Mouse (Mus musculus) liver, adult 2 months (tissue): ENCODE measurements at regions not wholly inside any gene's neighbourhood (a gene's known extent, or its start where the extent isn't known, plus 50 kb on each side); places are given as distances from the start of the nearest gene placed in this dataset.

Experiments
- DNase-seq: peaks from one replicate; pipeline ENCODE4 v3.0.0-alpha.2; 2011; ENCODE audit warnings: low read depth, low spot score; ENCODE audit errors: extremely low read depth
- H3K27ac ChIP-seq: fragments of 200-500 bp; replicated peaks from 2 replicates; pipeline ENCODE4 v1.5.1; 2012; ENCODE audit warnings: low read depth, mild to moderate bottlenecking, control low read depth, inconsistent platforms, low read length; ENCODE audit not compliant: insufficient read depth
- H3K27me3 ChIP-seq: fragments of 200-500 bp; 2 replicates; pipeline ENCODE4 v1.6.1; 2012; ENCODE audit warnings: mild to moderate bottlenecking, moderate library complexity, low read length, inconsistent platforms; ENCODE audit not compliant: control insufficient read depth, insufficient read depth
- H3K36me3 ChIP-seq: fragments of 200-500 bp; 2 replicates; pipeline ENCODE4 v1.6.1; 2012; ENCODE audit warnings: low read length, inconsistent platforms; ENCODE audit not compliant: control insufficient read depth, insufficient read depth
- H3K4me1 ChIP-seq: fragments of 200-500 bp; 2 replicates; pipeline ENCODE4 v1.6.1; 2011; ENCODE audit warnings: low read length; ENCODE audit not compliant: control insufficient read depth, insufficient read depth
- H3K4me3 ChIP-seq: fragments of 200-500 bp; 2 replicates; pipeline ENCODE4 v1.5.1; 2011; ENCODE audit warnings: low read depth, mild to moderate bottlenecking, control low read depth, low read length, moderate library complexity; ENCODE audit not compliant: insufficient read depth
- H3K79me2 ChIP-seq: fragments of 200-500 bp; 2 replicates; pipeline ENCODE4 v1.6.1; 2012; ENCODE audit warnings: inconsistent platforms, mild to moderate bottlenecking, low read length, moderate library complexity; ENCODE audit not compliant: control insufficient read depth, insufficient read depth
- H3K9ac ChIP-seq: fragments of 200-500 bp; 2 replicates; pipeline ENCODE4 v1.6.1; 2012; ENCODE audit warnings: low read depth, mild to moderate bottlenecking, control low read depth, inconsistent platforms, low read length
- CTCF ChIP-seq: fragments of 200-500 bp; IDR thresholded peaks from 2 replicates; pipeline ENCODE4 v1.5.1; 2011; ENCODE audit warnings: low read depth, low read length, control low read depth
- POLR2A ChIP-seq: fragments of 200-500 bp; IDR thresholded peaks from 2 replicates; pipeline ENCODE4 v1.6.1; 2011; ENCODE audit warnings: low read length, control low read depth; ENCODE audit not compliant: insufficient read depth; ENCODE audit errors: extremely low read depth
- WGBS: fragments of 180-500 bp; shearing (Covaris S2); methylation state at CpG from one replicate; pipeline ENCODE4 v1.1.7; 2018; 5-methylcytosine and 5-hydroxymethylcytosine counted together

DNA sequence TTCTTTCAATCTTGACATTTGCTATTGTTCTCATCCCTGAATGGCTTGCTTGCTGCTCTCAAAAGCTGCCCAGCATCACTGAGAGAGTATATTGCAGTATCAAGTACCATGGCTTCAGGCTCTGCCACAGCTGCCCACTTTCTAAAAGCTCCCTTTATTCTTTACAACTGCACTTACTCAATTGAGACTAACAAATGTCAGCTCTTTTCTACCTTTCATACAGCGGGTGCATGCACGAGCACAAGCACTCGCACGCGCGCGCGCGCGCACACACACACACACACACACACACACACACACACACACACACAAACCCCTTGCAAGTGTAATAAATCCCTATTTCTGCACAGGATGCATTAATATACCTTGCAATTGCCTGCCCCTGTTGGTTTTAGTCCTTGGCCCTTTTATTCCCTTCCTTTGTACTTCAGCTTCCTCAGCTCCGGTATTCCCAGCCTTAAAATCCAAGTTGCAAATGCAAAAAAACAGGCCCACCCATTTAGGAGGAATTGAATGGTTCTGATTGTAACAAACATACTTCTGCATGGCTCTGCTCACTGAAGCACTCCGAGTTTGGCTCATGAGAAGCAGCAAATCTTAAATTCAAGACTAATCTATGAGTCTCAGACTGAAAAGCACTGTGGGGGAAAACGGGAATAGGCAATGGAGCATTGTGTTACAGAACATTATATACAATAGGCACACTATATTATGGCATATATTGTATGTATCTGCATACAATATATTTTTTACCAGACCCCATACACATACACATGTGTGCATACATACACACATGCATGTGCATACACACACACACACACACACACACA, 447.7 kb upstream of the Btbd3 start:
- Histone ChIP-seq H3K27ac (no peak overlapping the region), H3K36me3 (no peaks in the 10 kb centered on the region), H3K4me3 (no peak overlapping the region), H3K79me2 (no peaks in the 10 kb centered on the region), H3K4me1 (no peaks in the 10 kb centered on the region), H3K9ac (no peak overlapping the region), H3K27me3 (no peaks in the 10 kb centered on the region)
- TF ChIP-seq POLR2A (no peak), CTCF (no peak)
- WGBS: 95% methylated on average over 13 of the region's 13 CpGs
- no peak for DNase-seq

DNA sequence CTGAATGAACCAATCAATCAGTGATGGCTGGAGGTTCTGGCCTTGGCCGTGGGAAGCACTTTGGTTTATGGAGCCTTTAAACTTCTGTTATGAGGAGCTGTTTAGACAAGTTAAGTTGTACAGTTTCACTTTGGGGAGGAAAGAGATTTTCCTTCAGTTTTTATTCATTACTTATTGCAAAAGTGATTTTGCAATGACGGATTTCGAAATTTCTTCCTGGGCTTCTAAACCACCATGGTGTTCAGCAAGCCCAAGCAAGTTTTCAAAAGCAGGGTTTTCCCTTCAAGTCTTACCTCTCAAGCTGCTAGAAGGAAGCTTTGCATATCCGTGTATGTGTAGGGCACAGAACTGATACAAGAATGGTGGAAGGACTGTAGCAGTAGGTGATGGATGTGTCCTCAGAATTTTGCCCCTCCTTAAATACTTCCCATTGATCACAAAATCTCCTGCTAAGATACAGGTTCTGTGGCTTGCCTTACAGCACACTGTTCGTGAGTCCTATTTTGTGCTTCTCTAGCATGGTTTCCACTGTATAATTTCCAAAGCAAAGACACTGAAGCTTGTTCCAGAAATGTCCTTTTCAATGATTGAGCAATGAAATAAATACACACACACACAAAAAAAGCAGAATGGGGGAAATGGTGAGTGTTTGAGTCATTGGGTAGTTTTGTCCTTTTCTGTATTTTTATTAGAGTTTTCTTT, 448.6 kb upstream of the Btbd3 start:
- 71% methylated on average over 5 of the region's 5 CpGs for whole genome bisulfite sequencing
- Histone ChIP-seq H3K27me3 (no peaks in the 10 kb centered on the region), H3K9ac (no peak overlapping the region), H3K79me2 (no peaks in the 10 kb centered on the region), H3K36me3 (no peaks in the 10 kb centered on the region), H3K27ac (no peak overlapping the region), H3K4me1 (no peaks in the 10 kb centered on the region), H3K4me3 (no peak overlapping the region)
- DNase-seq: peak; percentile 51
- no peak for TF ChIP-seq CTCF
- TF ChIP-seq POLR2A: no peak

DNA sequence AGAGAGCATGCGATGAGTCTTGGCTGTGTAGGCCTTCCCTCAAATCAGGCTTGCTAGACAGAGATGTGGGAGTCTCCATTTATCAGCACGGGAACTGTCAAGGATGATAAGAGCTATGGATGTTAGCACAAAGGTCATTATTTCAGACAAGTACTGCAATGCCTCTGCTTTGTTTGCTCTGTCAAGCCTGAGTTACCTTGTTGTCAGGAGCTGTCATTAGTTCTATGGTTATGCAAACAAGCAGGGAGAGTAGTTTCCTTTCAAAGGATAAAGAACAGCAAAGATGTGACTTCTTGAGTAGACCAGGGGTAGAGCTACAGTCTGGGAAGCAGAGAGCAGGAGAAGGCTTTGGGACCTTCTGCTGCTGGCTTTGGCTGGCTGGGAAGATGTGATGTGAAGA, 461.5 kb upstream of the Btbd3 start:
- no peak for DNase-seq
- Histone ChIP-seq H3K27ac (no peak overlapping the region), H3K27me3 (no peaks in the 10 kb centered on the region), H3K4me1 (no peaks in the 10 kb centered on the region), H3K79me2 (no peaks in the 10 kb centered on the region), H3K9ac (no peak overlapping the region), H3K36me3 (no peaks in the 10 kb centered on the region), H3K4me3 (no peak overlapping the region)
- no peak for TF ChIP-seq POLR2A
- no peak for TF ChIP-seq CTCF
- 19% methylated on average over 2 of the region's 2 CpGs for WGBS

DNA sequence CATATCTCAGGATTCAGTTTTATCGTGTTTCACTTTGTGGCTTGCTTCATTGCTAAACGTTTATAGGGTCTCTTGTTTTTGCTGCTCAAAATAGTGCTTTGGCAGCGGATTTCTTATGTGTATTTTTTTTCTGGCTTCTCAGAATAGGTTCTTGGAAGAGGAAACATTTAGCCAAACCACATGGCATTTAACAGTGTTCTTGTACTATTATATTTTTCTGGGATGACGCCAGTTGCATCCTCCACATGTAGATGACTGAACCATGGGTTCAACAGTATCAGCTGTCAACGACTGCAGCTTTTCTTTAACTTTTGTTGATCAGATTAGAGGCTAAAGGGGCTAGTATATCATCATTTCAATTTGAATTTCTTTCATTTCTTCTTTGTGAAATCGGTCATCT, 472.3 kb upstream of the Btbd3 start:
- DNase-seq: no peak
- Histone ChIP-seq H3K79me2 (no peaks in the 10 kb centered on the region), H3K4me1 (no peaks in the 10 kb centered on the region), H3K4me3 (no peak overlapping the region), H3K27me3 (no peaks in the 10 kb centered on the region), H3K36me3 (no peaks in the 10 kb centered on the region), H3K27ac (no peak overlapping the region), H3K9ac (no peak overlapping the region)
- WGBS: 79% methylated on average over 6 of the region's 6 CpGs
- no peak for TF ChIP-seq CTCF
- TF ChIP-seq POLR2A: no peak

DNA sequence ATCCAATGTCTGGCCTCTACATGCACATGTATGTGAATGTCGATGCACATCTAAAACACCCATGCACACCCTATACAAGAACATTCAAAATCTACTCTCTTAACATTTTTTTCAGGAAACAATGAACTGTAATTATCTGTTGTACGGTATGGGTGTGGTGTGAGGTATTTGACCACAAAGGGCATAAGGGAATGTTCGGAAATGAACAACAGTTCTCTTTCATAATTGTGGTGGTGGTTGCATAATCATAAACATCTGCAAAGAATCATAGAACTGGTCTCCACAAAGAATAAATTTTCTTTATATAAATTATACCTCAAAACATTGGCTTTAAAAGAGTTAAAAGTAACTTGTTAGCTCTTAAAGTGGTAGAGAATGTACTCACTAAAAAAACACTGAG, 478.9 kb upstream of the Btbd3 start:
- H3K36me3 ChIP-seq: no peaks in the 10 kb centered on the region
- H3K4me3 ChIP-seq: no peak overlapping the region
- H3K27me3 ChIP-seq: no peaks in the 10 kb centered on the region
- no peak for DNase-seq
- 83% methylated on average over 3 of the region's 3 CpGs for WGBS
- no peaks in the 10 kb centered on the region for H3K79me2 ChIP-seq
- TF ChIP-seq CTCF: no peak
- no peak for TF ChIP-seq POLR2A
- H3K9ac ChIP-seq: no peak overlapping the region
- H3K4me1 ChIP-seq: no peaks in the 10 kb centered on the region
- H3K27ac ChIP-seq: no peak overlapping the region

DNA sequence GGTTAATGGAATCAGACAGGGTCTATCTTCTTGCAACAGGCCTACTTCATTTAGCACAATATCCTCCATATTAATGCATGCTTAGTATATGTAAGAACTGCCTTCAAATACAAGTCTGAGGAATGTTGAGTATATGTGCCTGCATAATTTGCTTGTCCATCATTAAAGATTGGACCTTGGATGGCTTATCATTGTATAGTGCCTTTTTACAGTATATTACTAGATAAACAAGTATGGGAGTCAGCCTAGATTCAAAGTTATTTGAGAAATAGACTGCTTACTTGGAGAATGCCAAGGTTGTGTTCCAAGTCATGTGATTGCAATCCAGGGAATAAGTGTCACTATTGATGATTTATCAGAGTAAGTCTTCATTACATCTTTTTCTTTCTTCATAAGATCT, 491.6 kb upstream of the Btbd3 start:
- H3K27me3 ChIP-seq: no peaks in the 10 kb centered on the region
- TF ChIP-seq CTCF (no peak), POLR2A (no peak)
- H3K9ac ChIP-seq: no peak overlapping the region

More for the DNA sequence above, 491.6 kb upstream of the Btbd3 start:
- Histone ChIP-seq H3K4me3 (no peak overlapping the region), H3K27ac (no peak overlapping the region), H3K36me3 (no peaks in the 10 kb centered on the region), H3K79me2 (no peaks in the 10 kb centered on the region), H3K4me1 (no peaks in the 10 kb centered on the region)
- DNase-seq: no peak
